Mouse (Mus musculus) embryonic fibroblast, embryonic 13.5 days (primary cell): ENCODE measurements around the gene Dscam. TPM values are rescaled to one million over a fixed set of nuclear protein-coding genes. Genes with fewer than 3 reads are reported as not detected.

Source experiments
- H3K27ac ChIP-seq: 2 replicates; pipeline ENCODE4 v1.5.1; 2012; ENCODE audit warnings: low read length, control low read depth, inconsistent platforms; ENCODE audit not compliant: insufficient read depth
- H3K4me1 ChIP-seq: 2 replicates; pipeline ENCODE4 v1.6.1; 2011; ENCODE audit warnings: low read length; ENCODE audit not compliant: control insufficient read depth, insufficient read depth
- H3K4me3 ChIP-seq: 2 replicates; pipeline ENCODE4 v1.5.1; 2011; ENCODE audit warnings: mild to moderate bottlenecking, control low read depth, low read length; ENCODE audit not compliant: insufficient read depth
- CTCF ChIP-seq: IDR thresholded peaks from 2 replicates; pipeline ENCODE4 v1.5.1; 2011; ENCODE audit warnings: mild to moderate bottlenecking, control low read depth, low read length, moderate library complexity, borderline replicate concordance; ENCODE audit not compliant: insufficient read depth
- POLR2A ChIP-seq: IDR thresholded peaks from 2 replicates; pipeline ENCODE4 v1.6.1; 2011; ENCODE audit warnings: low read depth, mild to moderate bottlenecking, control low read depth, low read length, moderate library complexity
- polyA plus RNA-seq: library from polyadenylated mRNA; stranded (reverse); fragments of >200 nt; gene quantifications from 2 replicates; pipeline ENCODE4 v1.2.4, GENCODE M21; 2011; ENCODE audit warnings: low read depth; ENCODE audit not compliant: missing spikeins, insufficient read length

Dscam gene
- polyA plus RNA-seq, 1 experiment, result 0.19 TPM

DNA sequence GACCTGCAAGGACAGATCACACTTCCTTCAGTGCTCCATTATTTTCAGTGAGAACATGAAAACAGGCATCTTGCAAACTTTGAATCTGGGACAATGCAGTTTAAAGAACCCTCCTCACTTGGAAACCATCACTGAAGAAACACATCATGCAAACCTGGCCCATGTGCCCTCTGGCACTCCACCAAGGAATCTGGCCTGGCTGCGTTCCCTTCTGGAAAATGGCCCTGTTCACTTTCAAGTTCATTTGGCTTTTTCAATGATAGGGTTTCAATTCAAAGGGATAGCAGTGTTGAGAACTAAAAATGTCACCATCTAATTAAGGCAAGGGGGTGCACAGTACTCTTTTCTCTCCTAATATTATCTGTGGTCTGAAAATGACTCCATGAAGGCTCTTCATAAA is 142.9 kb downstream of the Dscam start:
- Histone ChIP-seq H3K4me3 (no peak overlapping the region), H3K27ac (no peak overlapping the region), H3K4me1 (no peaks in the 10 kb centered on the region)
- TF ChIP-seq CTCF, result no peak
- TF ChIP-seq POLR2A, result no peak

DNA sequence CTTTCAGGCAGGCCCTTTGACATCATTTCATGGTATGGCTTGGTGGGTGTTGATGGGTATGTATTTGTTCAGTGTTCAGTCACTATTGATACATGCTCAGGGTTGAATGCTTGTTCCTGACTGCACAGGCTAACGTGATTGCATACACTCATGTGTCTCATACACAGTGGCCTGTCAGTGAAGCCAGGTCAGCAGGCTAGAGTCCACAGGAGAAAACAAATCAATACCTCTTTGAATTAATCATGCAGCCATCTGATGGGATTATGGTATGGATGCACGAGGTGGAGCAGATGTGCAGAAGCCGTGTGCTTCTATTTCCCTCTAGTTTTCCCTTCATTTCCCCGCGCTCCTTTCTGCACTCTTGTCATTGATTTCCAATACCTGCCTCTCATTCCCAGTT is 143.7 kb downstream of the Dscam start:
- Histone ChIP-seq H3K4me1 (no peaks in the 10 kb centered on the region), H3K4me3 (no peak overlapping the region), H3K27ac (no peak overlapping the region)
- TF ChIP-seq CTCF (no peak), POLR2A (no peak)

- no peak overlapping the region for H3K27ac ChIP-seq
- no peak overlapping the region for H3K4me3 ChIP-seq
- no peak for TF ChIP-seq POLR2A
- TF ChIP-seq CTCF, result no peak
- H3K4me1 ChIP-seq, result no peaks in the 10 kb centered on the region
Measured at GRCm38 (mm10) chr16:97024406-97024805, 146.1 kb downstream of the Dscam start.

DNA sequence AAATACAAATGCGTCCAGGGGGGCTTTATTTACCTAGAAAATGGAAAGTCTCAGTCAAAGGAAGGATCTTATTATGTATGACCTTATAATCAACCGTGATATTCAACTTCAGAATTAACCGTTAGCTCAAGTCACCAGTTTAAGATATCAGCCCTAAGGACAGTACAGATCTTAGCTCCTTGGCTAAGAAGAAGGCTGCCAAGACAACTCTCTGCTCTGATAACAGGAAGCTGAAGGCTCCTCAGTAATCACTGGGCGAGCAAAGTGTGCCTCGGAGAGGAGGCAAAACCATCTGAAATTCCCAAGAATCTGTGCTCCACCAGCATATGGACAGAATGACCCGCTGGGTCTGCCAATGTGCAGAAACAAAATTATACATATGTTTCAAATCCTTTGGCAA is 149.1 kb downstream of the Dscam start:
- Histone ChIP-seq H3K4me3 (no peak overlapping the region), H3K27ac (no peak overlapping the region), H3K4me1 (no peaks in the 10 kb centered on the region)
- TF ChIP-seq POLR2A, result no peak
- TF ChIP-seq CTCF, result no peak

DNA sequence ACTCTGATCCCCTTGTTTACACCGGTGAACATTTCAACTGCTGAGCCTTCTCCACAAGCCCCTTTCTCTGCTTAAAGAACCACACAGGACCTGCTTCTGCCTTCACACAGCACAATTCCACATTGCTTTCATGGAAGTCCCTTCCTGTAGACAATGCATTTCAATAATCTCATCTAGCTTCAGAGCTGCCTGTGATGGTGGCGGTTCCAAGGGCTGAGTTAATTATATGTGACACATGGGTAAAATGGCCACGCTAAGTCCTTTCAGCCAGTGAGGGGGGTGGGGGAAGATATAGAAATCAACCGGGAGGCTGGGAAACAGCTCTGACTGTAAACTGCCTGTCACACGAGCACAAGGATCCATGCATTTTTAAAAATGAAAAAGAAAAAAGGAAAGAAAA is 152.2 kb downstream of the Dscam start:
- H3K27ac ChIP-seq, result no peak overlapping the region
- TF ChIP-seq CTCF (no peak), POLR2A (no peak)
- no peaks in the 10 kb centered on the region for H3K4me1 ChIP-seq
- no peak overlapping the region for H3K4me3 ChIP-seq

- Histone ChIP-seq H3K27ac (no peak overlapping the region), H3K4me3 (no peak overlapping the region), H3K4me1 (no peaks in the 10 kb centered on the region)
- TF ChIP-seq POLR2A, result no peak
- TF ChIP-seq CTCF, result no peak
Measured at GRCm38 (mm10) chr16:97017171-97017738, 153.3 kb downstream of the Dscam start.

GRCm38 (mm10) chr16:97016244-97016850 is 154.2 kb downstream of the Dscam start:
- TF ChIP-seq CTCF (no peak), POLR2A (no peak)
- no peaks in the 10 kb centered on the region for H3K4me1 ChIP-seq
- H3K4me3 ChIP-seq, result no peak overlapping the region
- no peak overlapping the region for H3K27ac ChIP-seq

DNA sequence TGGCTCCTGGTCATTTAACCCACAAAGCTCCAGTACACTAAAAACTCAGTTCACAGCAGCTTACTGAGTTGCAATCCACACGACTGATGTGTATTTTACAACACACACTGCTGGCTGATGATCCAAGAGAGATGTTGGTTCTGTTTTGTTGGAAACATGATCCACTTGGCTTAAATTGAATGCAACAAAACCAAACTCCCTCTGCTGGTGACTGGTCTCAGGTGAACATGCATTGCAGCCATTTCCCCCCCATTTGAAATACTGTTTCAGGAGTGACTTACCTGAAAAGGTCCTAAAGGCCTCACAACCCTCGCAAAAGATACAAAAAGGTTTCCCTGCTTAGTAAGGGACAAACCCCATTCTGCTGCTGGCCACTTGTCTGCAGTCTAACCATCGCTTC is 156.2 kb downstream of the Dscam start:
- TF ChIP-seq CTCF (no peak), POLR2A (no peak)
- no peaks in the 10 kb centered on the region for H3K4me1 ChIP-seq
- no peak overlapping the region for H3K27ac ChIP-seq
- H3K4me3 ChIP-seq, result no peak overlapping the region

DNA sequence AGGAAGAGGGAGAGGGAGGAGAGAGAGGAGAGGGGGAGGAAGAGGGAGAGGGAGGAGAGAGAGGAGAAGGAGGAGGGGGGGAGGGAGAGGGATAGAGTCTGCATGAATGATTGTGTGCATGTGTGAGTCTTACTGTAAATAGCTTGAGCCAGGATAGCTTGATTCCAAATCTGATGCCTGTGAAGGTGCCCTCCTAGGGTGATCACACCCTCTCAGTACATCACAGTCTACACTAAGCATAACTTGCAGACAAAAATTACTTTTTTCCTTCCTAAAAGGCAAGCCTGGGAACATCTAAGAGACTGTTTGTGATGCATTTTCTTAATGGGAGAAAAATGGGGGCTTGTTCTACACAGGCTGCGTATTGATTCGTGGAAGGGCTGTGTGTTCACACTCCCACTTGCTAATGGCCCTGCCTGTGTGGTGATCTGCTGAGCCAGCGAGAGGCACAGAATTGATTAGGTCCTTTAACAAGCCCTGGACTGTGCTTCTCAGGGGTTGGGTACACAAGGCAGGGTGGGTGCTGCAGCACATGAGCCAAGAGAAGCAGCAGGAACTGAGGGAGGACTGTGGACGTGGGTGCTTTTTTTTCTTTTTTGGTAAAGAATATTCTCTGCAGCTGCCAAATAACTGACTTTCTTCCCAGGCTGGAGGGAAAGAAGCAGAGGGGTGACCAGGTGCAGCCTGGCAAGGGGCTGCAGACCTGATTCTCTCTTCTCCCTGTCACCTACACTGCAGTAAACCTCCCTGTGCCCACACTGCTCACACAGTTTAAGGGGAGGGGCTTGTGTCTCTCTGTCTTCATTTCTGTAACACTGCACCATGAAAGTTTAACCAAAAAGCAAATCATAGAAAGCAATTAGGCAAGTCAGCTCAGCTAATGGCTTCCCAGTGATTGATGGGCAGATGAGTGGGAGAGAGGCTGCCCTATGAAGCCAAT is 161.2 kb downstream of the Dscam start:
- Histone ChIP-seq H3K4me1 (no peaks in the 10 kb centered on the region), H3K27ac (no peak overlapping the region), H3K4me3 (no peak overlapping the region)
- TF ChIP-seq CTCF (no peak), POLR2A (no peak)
